Mouse (Mus musculus) forebrain, embryonic 11.5 days (tissue): ENCODE results near the gene Mdfic. TPM values are rescaled to one million over a fixed set of nuclear protein-coding genes. Genes with fewer than 3 reads are reported as not detected.

ENCODE experiments used
- ATAC-seq: fragments of 200-750 bp; cut with Nextera tagmentation; replicated peaks from 2 replicates; pipeline ENCODE4 v1.8.0; 2017; ENCODE audit warnings: moderate TSS enrichment; ENCODE audit not compliant: low FRiP score
- DNase-seq: peaks from one replicate; pipeline ENCODE4 v3.0.0-alpha.2; 2017; ENCODE audit warnings: low spot score
- H3K27ac ChIP-seq: fragments of 300-500 bp; sonication (generic); 2 replicates; pipeline ENCODE4 v1.5.1; 2014; ENCODE audit warnings: low read depth, low read length
- H3K27me3 ChIP-seq: fragments of 300-500 bp; sonication (generic); 2 replicates; pipeline ENCODE4 v1.6.1; 2014; ENCODE audit warnings: mild to moderate bottlenecking, low read length, mixed read lengths; ENCODE audit not compliant: control insufficient read depth, insufficient read depth
- H3K36me3 ChIP-seq: fragments of 300-500 bp; sonication (generic); 2 replicates; pipeline ENCODE4 v1.6.1; 2014; ENCODE audit warnings: mild to moderate bottlenecking, low read length, moderate library complexity, mixed read lengths; ENCODE audit not compliant: control insufficient read depth, insufficient read depth
- H3K4me1 ChIP-seq: fragments of 300-500 bp; sonication (generic); replicated peaks from 2 replicates; pipeline ENCODE4 v1.6.1; 2014; ENCODE audit warnings: low read length, mixed read lengths; ENCODE audit not compliant: control insufficient read depth, insufficient read depth
- H3K4me2 ChIP-seq: fragments of 300-500 bp; sonication (generic); 2 replicates; pipeline ENCODE4 v1.6.1; 2014; ENCODE audit warnings: low read depth, mild to moderate bottlenecking, low read length, moderate library complexity, mixed read lengths; ENCODE audit not compliant: severe bottlenecking
- H3K4me3 ChIP-seq: fragments of 300-500 bp; sonication (generic); 2 replicates; pipeline ENCODE4 v1.5.1; 2014; ENCODE audit warnings: low read depth, low read length
- H3K9ac ChIP-seq: fragments of 300-500 bp; sonication (generic); 2 replicates; pipeline ENCODE4 v1.6.1; 2014; ENCODE audit warnings: low read length
- H3K9me3 ChIP-seq: fragments of 300-500 bp; sonication (generic); 2 replicates; pipeline ENCODE4 v1.6.1; 2016; ENCODE audit warnings: low read length, mixed read lengths; ENCODE audit not compliant: control insufficient read depth
- WGBS: fragments of 180-500 bp; shearing (Covaris S2); extraction: QIAGEN DNeasy Blood & Tissue Kit; methylation state at CpG from one replicate; pipeline ENCODE4 v1.1.7; 2014; 5-methylcytosine and 5-hydroxymethylcytosine counted together
- polyA plus RNA-seq: library from polyadenylated mRNA; unstranded; fragments of >200 nt; fragmentation: Nextera tagmentation; extraction: Ambion mirVana; gene quantifications from 2 replicates; pipeline ENCODE4 v1.2.1, GENCODE M21; 2014

Mdfic gene
- polyA plus RNA-seq, 1 experiment from 2014 or later = 5.7 TPM

DNA sequence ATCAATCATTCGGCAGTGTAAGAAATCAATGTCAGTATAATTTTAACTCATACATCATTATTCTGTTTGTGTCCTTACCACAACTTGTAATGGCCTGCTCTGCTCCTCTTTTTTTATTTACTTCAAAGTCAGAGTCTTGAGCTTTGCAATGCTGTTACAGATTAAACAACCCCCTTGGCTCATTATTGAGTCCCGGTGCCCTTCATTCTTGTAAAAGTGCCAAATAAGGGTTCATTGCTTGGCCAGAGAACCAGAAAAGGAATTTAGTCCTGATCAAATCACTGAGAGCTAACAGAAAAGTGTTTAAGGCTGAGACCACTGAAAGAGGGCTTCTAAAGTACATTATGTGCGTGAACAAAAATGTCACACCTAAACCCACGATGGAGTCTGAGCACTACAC, 10.2 kb downstream of the Mdfic start:
- WGBS = 85% methylated on average over 4 of the region's 4 CpGs
- H3K27me3 ChIP-seq = no peaks in the 10 kb centered on the region
- H3K27ac ChIP-seq = no peak overlapping the region
- DNase-seq = no peak
- no peaks in the 10 kb centered on the region for H3K36me3 ChIP-seq
- H3K4me2 ChIP-seq = no peak overlapping the region
- no peaks in the 10 kb centered on the region for H3K9me3 ChIP-seq
- H3K4me1 ChIP-seq = no peaks in the 10 kb centered on the region
- H3K9ac ChIP-seq = no peak overlapping the region
- no peak overlapping the region for H3K4me3 ChIP-seq
- no peak for ATAC-seq

DNA sequence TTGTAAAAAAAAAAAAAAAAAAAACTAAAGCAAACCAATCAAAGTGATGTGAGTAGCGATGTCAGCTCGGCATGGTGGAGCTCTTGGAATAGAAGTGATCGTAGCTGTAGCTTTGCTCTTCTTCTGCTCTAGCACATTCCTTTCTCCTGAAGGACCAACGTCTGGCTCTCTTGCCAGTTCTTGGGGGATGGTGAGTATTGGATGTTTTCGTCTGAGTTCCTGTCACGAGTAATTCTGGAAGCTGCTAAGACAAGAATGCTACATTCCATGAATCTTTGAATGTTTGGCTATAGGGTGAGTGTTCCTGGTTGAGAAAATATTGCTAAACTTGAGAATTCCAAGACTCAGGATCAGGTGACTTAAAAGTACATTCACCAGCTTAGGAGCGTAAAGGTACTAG, 11.0 kb downstream of the Mdfic start:
- Histone ChIP-seq H3K9ac (no peak overlapping the region), H3K27ac (no peak overlapping the region), H3K4me2 (no peak overlapping the region), H3K4me1 (no peaks in the 10 kb centered on the region), H3K36me3 (no peaks in the 10 kb centered on the region), H3K9me3 (no peaks in the 10 kb centered on the region), H3K27me3 (no peaks in the 10 kb centered on the region), H3K4me3 (no peak overlapping the region)
- no peak for ATAC-seq
- no peak for DNase-seq
- 92% methylated on average over 7 of the region's 7 CpGs for WGBS

DNA sequence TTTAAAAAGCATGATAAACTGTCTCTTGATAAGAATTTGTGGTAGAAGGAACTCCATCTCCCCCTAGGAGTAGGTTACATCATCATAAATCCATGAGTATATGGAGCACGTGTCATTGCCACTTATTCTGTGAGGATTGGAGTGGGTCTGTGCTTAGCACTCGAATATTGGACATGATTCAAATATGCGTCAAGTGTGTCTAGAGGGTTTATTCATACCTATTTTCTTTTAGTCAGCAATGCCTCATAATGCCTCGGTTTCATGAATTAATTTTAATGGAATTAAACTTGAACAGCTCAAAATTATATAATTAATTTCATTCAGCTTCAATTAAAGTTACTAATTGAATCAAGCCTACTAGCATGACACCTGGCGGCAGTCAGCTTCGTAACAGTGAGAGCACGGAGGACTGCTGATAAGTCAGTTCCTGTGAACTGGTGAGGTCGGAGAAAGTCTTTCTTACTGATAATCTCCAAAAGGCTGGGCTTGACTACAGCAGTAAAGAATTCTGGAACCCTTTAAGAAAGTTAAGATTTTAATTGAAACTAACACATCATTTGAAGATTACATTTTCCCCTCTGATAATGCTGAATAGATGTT, 17.0 kb downstream of the Mdfic start:
- 86% methylated on average over 8 of the region's 8 CpGs for WGBS
- ATAC-seq = no peak

DNA sequence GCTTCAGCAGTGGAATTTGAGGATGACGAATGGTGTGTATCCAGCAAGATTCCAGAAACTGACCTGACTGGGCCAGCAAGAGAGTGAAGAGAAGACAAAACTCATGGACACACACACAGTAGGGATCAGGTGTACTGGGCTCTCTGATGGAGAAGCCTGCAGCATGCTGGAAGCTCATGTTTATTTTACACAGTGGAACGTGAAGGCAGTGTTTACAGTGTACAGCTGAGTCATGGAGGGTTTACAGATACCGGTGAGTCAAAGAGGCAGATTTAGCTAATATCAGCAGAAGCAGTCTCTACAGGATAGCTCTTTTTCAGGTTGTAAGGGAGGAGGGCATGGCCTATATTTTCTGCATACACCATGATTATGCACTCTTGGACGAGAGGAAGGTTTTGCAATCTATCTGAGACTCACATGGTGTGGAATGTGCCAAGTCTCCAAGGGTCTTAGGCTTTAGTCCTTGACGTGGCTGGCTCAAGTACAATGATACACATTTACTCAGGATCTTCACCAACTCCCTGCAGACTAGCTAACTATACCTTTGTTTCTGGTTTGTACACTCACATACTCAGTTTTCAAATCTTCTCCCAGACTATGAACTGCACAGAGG, 18.0 kb downstream of the Mdfic start:
- Histone ChIP-seq H3K36me3 (no peaks in the 10 kb centered on the region), H3K9me3 (no peaks in the 10 kb centered on the region), H3K4me1 (no peaks in the 10 kb centered on the region), H3K27ac (no peak overlapping the region), H3K9ac (no peak overlapping the region), H3K4me2 (no peak overlapping the region), H3K4me3 (no peak overlapping the region), H3K27me3 (no peaks in the 10 kb centered on the region)
- whole genome bisulfite sequencing = 87% methylated on average over 5 of the region's 5 CpGs
- ATAC-seq = no peak
- no peak for DNase-seq

More for the DNA sequence above, 17.0 kb downstream of the Mdfic start:
- Histone ChIP-seq H3K9me3 (no peaks in the 10 kb centered on the region), H3K4me3 (no peak overlapping the region), H3K4me1 (no peaks in the 10 kb centered on the region), H3K27me3 (no peaks in the 10 kb centered on the region), H3K9ac (no peak overlapping the region), H3K27ac (no peak overlapping the region), H3K4me2 (no peak overlapping the region), H3K36me3 (no peaks in the 10 kb centered on the region)
- DNase-seq = no peak

DNA sequence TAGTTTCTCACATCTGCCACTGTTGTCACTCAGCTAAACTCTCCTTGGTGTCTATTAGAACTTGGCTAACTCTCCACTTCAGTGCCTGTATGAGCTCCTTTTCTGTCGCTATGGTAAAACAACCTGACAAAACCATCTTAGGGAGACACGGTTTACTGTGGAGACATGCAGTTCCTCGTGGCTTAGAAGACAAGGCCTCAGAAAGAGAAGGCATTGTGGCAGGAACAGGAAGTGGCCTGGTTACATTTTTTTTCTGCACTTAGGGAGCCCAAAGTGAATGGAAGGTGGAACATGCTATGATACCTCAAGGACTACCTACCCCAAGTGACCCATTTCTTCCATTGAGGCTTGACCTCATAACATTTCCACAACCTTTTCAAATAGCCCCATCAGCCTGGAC, 18.7 kb downstream of the Mdfic start:
- Histone ChIP-seq H3K36me3 (no peaks in the 10 kb centered on the region), H3K4me3 (no peak overlapping the region), H3K9ac (no peak overlapping the region), H3K4me1 (no peaks in the 10 kb centered on the region), H3K27me3 (no peaks in the 10 kb centered on the region), H3K4me2 (no peak overlapping the region), H3K9me3 (no peaks in the 10 kb centered on the region), H3K27ac (no peak overlapping the region)
- WGBS = 83% methylated on average over 3 of the region's 3 CpGs
- DNase-seq (no peak), ATAC-seq (no peak)

DNA sequence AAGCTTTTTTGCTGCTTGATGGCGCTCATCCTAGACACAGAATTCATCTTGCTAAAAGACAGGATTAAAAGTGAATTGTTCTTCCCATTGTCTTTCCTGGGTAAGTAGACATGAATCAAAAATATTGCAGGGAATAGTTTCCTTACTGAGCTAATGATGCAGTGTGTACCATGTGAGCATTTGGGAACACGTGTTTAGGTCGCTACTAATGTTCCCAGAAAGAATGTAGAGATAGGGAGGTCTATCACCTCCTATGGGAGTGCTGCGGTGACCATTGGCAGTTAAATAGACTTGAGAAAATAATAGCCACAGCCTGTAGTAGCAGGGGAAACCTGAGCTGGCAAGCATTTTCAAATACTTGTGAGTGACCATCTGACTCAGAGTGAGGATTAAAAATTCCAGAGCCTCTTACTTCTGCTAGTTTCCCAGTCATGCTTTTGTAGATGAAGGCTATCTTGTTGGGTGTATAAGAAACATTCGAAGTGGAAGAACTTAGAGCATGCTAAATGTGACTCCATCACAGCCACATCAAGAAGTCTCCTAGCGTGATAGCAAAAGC, 22.2 kb downstream of the Mdfic start:
- WGBS = 84% methylated on average over 6 of the region's 6 CpGs
- no peak for DNase-seq
- Histone ChIP-seq H3K36me3 (no peaks in the 10 kb centered on the region), H3K4me3 (no peak overlapping the region), H3K27me3 (no peaks in the 10 kb centered on the region), H3K27ac (no peak overlapping the region), H3K9ac (no peak overlapping the region), H3K9me3 (no peaks in the 10 kb centered on the region), H3K4me2 (no peak overlapping the region), H3K4me1 (peaks cover 3% of the 10 kb centered on the region; the same call in 1 of the 2 replicates)
- no peak for ATAC-seq

DNA sequence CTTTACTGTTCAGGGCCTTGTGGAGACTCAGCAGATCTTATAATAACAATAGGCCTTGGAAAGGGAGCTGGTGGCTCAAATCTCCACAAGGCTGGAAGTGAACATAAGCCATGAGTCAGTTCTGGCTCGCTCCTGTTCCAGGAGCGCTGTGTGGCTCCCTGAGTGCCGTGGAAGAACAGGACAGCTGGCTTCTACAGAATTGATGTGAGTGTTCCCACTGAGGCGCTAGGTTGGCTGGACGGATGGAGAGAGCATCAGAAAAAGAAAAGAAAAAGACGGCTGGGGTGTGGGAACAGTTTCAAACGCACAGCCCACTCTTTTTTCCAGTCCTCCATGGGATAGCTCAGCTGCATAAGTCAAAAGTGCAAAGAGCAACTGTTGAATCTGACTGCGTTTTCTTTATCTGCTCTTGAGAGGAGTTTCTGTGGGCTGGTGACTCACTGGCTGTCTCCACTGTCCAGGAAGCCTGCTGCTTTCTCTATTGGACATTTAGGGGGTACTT, 22.9 kb downstream of the Mdfic start:
- Histone ChIP-seq H3K36me3 (no peaks in the 10 kb centered on the region), H3K27ac (no peak overlapping the region), H3K9ac (no peak overlapping the region), H3K4me1 (peaks cover 3% of the 10 kb centered on the region; the same call in 1 of the 2 replicates), H3K27me3 (no peaks in the 10 kb centered on the region), H3K4me3 (no peak overlapping the region), H3K9me3 (no peaks in the 10 kb centered on the region), H3K4me2 (no peak overlapping the region)
- no peak for ATAC-seq
- WGBS = 80% methylated on average over 8 of the region's 8 CpGs
- no peak for DNase-seq

DNA sequence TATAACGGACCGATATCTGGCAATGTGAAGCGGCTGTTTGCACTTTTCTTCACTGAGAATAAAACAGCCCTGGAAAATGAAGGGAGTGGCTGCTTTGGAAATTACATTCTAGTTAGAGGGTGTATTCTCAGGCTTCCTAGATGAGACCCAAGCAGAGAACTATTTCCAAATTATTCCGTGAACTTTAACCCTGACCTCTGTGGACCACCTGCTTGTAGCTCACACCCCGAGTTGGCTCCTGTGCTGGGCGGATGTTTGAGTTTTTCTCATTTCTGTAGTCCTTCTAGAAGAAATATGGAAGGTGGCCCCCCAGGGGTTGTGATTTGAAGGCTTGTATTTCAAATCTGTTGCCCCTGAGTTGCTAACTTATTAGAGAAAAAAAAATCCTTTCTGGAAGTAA, 23.3 kb downstream of the Mdfic start:
- H3K9me3 ChIP-seq = no peaks in the 10 kb centered on the region
- H3K36me3 ChIP-seq = no peaks in the 10 kb centered on the region
- H3K4me1 ChIP-seq = peaks cover 3% of the 10 kb centered on the region; the same call in 1 of the 2 replicates
- WGBS = 76% methylated on average over 6 of the region's 6 CpGs
- no peak for DNase-seq
- no peak for ATAC-seq
- H3K9ac ChIP-seq = no peak overlapping the region
- H3K27me3 ChIP-seq = no peaks in the 10 kb centered on the region
- no peak overlapping the region for H3K27ac ChIP-seq
- H3K4me2 ChIP-seq = no peak overlapping the region
- H3K4me3 ChIP-seq = no peak overlapping the region
